Mouse (Mus musculus) heart, adult 2 months (tissue): ENCODE data around the gene Cnot2. TPM values are rescaled to one million over a fixed set of nuclear protein-coding genes. Genes with fewer than 3 reads are reported as not detected.

Source experiments
- DNase-seq, 2 experiments: peaks; one replicate each; pipeline ENCODE4 v3.0.0; 2021
- H3K27ac ChIP-seq: fragments of 200-600 bp; 2 replicates; pipeline ENCODE4 v1.8.1; 2022
- H3K27me3 ChIP-seq: fragments of 200-500 bp; 2 replicates; pipeline ENCODE4 v1.6.1; 2012; ENCODE audit warnings: mild to moderate bottlenecking, low read length, inconsistent platforms, mixed read lengths; ENCODE audit not compliant: control insufficient read depth, insufficient read depth
- H3K36me3 ChIP-seq: fragments of 200-500 bp; 2 replicates; pipeline ENCODE4 v1.6.1; 2012; ENCODE audit warnings: low read length, inconsistent platforms; ENCODE audit not compliant: control insufficient read depth, insufficient read depth
- H3K4me1 ChIP-seq: fragments of 200-500 bp; 2 replicates; pipeline ENCODE4 v1.6.1; 2011; ENCODE audit warnings: low read length; ENCODE audit not compliant: control insufficient read depth, insufficient read depth
- H3K4me3 ChIP-seq: fragments of 200-600 bp; 2 replicates; pipeline ENCODE4 v1.8.1; 2022
- H3K79me2 ChIP-seq: fragments of 200-500 bp; replicated peaks from 2 replicates; pipeline ENCODE4 v1.6.1; 2012; ENCODE audit warnings: mild to moderate bottlenecking, inconsistent platforms, low read length, moderate library complexity, mixed read lengths; ENCODE audit not compliant: control insufficient read depth, insufficient read depth
- H3K9ac ChIP-seq: fragments of 200-500 bp; 2 replicates; pipeline ENCODE4 v1.6.1; 2012; ENCODE audit warnings: low read depth, mild to moderate bottlenecking, control low read depth, inconsistent platforms, low read length, mixed read lengths
- CTCF ChIP-seq: fragments of 200-600 bp; IDR thresholded peaks from 2 replicates; pipeline ENCODE4 v1.8.1; 2022; ENCODE audit warnings: antibody characterized with exemption, mild to moderate bottlenecking, moderate library complexity
- EP300 ChIP-seq: fragments of 200-500 bp; IDR thresholded peaks from 2 replicates; pipeline ENCODE4 v1.6.1; 2011; ENCODE audit warnings: low read depth, low read length, control low read depth; ENCODE audit not compliant: insufficient read depth
- POLR2A ChIP-seq: fragments of 200-500 bp; IDR thresholded peaks from 2 replicates; pipeline ENCODE4 v1.6.1; 2011; ENCODE audit warnings: mild to moderate bottlenecking, low read depth, low read length, control low read depth; ENCODE audit not compliant: insufficient read depth
- WGBS: fragments of 180-500 bp; shearing (Covaris S2); methylation state at CpG from one replicate; pipeline ENCODE4 v1.1.7; 2018; 5-methylcytosine and 5-hydroxymethylcytosine counted together
- intact Hi-C: fragments of 180-260 bp; cut with DNase I; formaldehyde crosslinking; loops from one replicate; pipeline ENCODE4 v1.15.1; 2025
- polyA plus RNA-seq: library from polyadenylated mRNA; depleted of rRNA; stranded (reverse); fragments of >200 nt; gene quantifications from 2 replicates; pipeline ENCODE4 v1.2.3, GENCODE M21; 2012
- total RNA-seq, 2 experiments: library from RNA; stranded (reverse); gene quantifications; 2 replicates each; pipeline ENCODE4 v1.2.3; 2021

Cnot2 gene
- total and polyA plus RNA-seq, 3 experiments, result 19.4 to 38.3 (median 35.1) TPM

DNA sequence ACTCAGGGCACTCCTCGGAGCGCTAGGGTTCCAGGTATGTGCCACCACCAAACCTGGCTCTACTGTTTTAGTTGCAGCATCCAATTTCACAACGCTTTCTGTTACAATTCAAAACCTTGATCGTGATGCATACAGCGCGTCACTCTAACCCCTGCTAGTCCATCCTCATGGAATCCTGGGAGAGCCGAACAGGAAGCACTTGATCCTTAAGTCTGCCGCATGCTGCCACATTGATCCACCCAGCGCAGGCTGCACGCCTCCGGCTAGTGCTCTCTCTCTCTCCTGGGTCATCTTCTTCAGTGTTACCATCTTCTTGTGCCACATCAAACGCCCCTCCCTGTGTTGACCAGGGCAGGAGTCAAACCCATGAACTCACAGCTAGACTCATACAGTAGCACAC is 133.1 kb downstream of the Cnot2 start:
- TF ChIP-seq CTCF, result no peak
- no peak for TF ChIP-seq EP300
- TF ChIP-seq POLR2A, result no peak
- Histone ChIP-seq H3K36me3 (no peaks in the 10 kb centered on the region), H3K4me3 (no peak overlapping the region), H3K27ac (no peak overlapping the region), H3K79me2 (no peaks in the 10 kb centered on the region), H3K27me3 (no peaks in the 10 kb centered on the region), H3K4me1 (no peaks in the 10 kb centered on the region), H3K9ac (no peak overlapping the region)
- intact Hi-C loops, result no loop called here
- 94% methylated on average over 12 of the region's 12 CpGs for WGBS
- peak in 1 of 2 experiments; percentile 1 for DNase-seq

DNA sequence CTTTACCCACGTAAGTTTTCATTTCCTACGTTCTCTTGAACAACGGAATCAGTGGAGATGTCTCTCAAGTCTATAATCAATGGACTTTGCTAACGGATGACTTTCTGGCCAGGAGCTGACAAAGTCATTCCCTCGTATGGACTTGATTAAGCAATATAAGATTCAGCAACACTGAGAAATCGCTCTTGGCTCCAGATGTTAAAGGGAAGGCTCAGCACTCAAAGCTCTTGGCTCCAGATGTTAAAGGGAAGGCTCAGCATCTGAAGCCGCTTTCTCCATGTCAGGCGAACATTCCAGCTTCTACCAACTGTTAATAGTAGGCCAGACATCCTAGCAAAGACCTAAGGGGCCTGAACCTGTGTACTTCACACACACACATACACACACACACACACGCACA is 134.1 kb downstream of the Cnot2 start:
- Histone ChIP-seq H3K27me3 (no peaks in the 10 kb centered on the region), H3K36me3 (no peaks in the 10 kb centered on the region), H3K4me1 (no peaks in the 10 kb centered on the region), H3K79me2 (no peaks in the 10 kb centered on the region), H3K27ac (no peak overlapping the region), H3K4me3 (no peak overlapping the region), H3K9ac (no peak overlapping the region)
- TF ChIP-seq POLR2A, result no peak
- TF ChIP-seq EP300, result no peak
- TF ChIP-seq CTCF, result no peak
- WGBS, result 87% methylated on average over 9 of the region's 9 CpGs
- no peak for DNase-seq
- intact Hi-C loops, result no loop called here

DNA sequence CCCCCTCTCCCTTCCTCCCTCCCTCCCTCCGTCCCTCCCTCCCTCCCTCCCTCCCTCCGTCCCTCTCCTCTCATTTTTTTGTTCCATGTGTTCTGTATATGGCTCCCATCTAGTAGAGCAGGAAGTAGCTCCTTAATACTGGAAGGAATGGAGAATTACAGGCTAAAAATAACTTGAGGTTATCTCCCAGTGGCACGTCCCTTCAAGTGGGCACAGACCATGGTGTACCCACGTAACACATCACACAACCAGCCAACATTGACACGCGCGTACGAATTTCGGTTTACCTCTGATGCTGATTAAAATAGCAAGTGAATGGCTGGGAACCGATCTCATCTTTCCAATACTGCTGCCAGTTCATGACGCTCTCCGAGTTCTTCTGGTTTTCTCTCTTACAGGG is 135.3 kb downstream of the Cnot2 start:
- no peak overlapping the region for H3K27ac ChIP-seq
- H3K9ac ChIP-seq, result no peak overlapping the region
- H3K27me3 ChIP-seq, result no peaks in the 10 kb centered on the region
- TF ChIP-seq CTCF (no peak), EP300 (no peak), POLR2A (no peak)
- 55% methylated on average over 11 of the region's 12 CpGs for WGBS
- no peak for DNase-seq
- no peaks in the 10 kb centered on the region for H3K79me2 ChIP-seq
- H3K4me3 ChIP-seq, result no peak overlapping the region
- H3K36me3 ChIP-seq, result no peaks in the 10 kb centered on the region
- intact Hi-C loops, result no loop called here
- no peaks in the 10 kb centered on the region for H3K4me1 ChIP-seq

DNA sequence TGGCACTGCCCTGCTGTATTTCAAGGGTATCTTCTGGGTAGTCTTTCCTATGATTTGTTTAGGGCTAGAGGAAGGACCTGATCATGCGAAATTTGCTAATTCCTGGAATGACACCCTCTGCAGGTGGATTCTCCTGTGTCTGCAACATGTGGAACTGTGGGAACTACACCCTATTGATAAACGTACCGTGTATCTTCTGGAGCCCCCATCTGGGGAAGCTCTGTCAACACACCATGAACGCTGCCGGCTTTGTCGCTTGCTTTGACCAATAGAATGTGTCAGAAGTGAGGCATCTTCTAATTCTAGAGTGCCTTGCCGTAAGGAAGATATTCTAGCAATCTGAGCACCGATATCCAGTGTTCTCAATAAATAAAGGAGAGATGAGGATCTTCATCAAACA is 136.5 kb downstream of the Cnot2 start:
- H3K27ac ChIP-seq, result no peak overlapping the region
- intact Hi-C loops, result no loop called here
- no peak overlapping the region for H3K4me3 ChIP-seq
- peak in 1 of 2 experiments; percentile 2 for DNase-seq
- no peaks in the 10 kb centered on the region for H3K27me3 ChIP-seq
- WGBS, result 93% methylated on average over 8 of the region's 8 CpGs
- TF ChIP-seq POLR2A (no peak), EP300 (no peak), CTCF (no peak)
- H3K79me2 ChIP-seq, result no peaks in the 10 kb centered on the region
- no peaks in the 10 kb centered on the region for H3K4me1 ChIP-seq
- H3K9ac ChIP-seq, result no peak overlapping the region
- H3K36me3 ChIP-seq, result no peaks in the 10 kb centered on the region

DNA sequence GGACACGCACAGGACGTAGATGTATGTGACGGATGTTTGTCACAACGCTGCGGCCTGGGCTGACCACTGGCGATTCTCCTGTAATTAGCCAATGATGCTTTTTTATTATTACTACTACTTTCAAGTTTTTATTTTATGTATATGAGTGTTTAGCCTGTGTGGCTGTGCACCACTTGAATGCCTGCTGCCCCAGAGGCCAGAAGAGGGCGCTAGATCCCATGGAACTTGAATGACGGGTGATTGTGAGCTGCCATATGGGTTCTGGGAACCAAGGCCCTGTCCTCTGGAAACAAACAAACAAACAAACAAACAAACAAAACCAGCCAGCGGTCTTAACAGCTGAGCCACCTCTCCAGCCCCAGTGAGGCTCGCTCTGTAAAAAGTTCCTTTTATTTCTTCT is 136.9 kb downstream of the Cnot2 start:
- DNase-seq, result peak in 1 of 2 experiments; percentile 1
- H3K9ac ChIP-seq, result no peak overlapping the region
- no peaks in the 10 kb centered on the region for H3K79me2 ChIP-seq
- no peaks in the 10 kb centered on the region for H3K36me3 ChIP-seq
- WGBS, result 93% methylated on average over 10 of the region's 10 CpGs
- H3K4me1 ChIP-seq, result no peaks in the 10 kb centered on the region
- H3K27me3 ChIP-seq, result no peaks in the 10 kb centered on the region
- no peak for TF ChIP-seq EP300
- no peak for TF ChIP-seq CTCF
- no peak for TF ChIP-seq POLR2A
- H3K27ac ChIP-seq, result no peak overlapping the region
- intact Hi-C loops, result no loop called here
- H3K4me3 ChIP-seq, result no peak overlapping the region

DNA sequence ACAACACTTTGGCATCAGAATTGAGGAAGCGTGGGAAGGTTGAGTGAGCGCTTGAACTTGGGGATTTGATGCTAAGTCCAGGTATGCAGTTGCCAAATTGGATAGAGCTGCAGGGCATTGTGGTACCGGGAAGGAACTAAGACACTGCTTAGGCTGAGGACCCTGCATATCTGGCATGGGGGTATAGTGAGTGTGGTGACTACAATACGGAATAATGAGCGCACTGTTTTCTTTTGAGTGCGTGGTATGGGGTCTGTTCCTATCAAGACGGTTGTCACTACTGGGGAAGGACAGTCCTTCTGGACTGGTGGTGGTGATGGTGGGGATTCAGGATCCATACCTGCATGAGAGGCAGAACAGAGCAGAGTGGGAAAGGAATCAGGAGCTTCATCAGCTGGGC is 140.4 kb downstream of the Cnot2 start:
- no peak for TF ChIP-seq POLR2A
- TF ChIP-seq EP300, result no peak
- TF ChIP-seq CTCF, result no peak
- WGBS, result 91% methylated on average over 7 of the region's 7 CpGs
- Histone ChIP-seq H3K27ac (no peak overlapping the region), H3K36me3 (no peaks in the 10 kb centered on the region), H3K4me1 (no peaks in the 10 kb centered on the region), H3K4me3 (no peak overlapping the region), H3K79me2 (no peaks in the 10 kb centered on the region), H3K9ac (no peak overlapping the region), H3K27me3 (no peaks in the 10 kb centered on the region)
- intact Hi-C loops, result no loop called here
- DNase-seq, result no peak
